Mouse (Mus musculus) myocyte (in vitro differentiated cells): Measurements from ENCODE around the gene Ppp6r3. TPM values are rescaled to one million over a fixed set of nuclear protein-coding genes. Genes with fewer than 3 reads are reported as not detected.
A peak's percentile ranks its signal among the peaks of the same experiment; 100 is the strongest.

Experiments used
- H3K27me3 ChIP-seq: one replicate; pipeline ENCODE4 v1.6.1; 2011; ENCODE audit not compliant: control insufficient read depth, insufficient read depth, insufficient read length
- H3K36me3 ChIP-seq: one replicate; pipeline ENCODE4 v1.6.1; 2011; ENCODE audit not compliant: control insufficient read depth, insufficient read depth
- H3K4me2 ChIP-seq: one replicate; pipeline ENCODE4 v1.6.1; 2011; ENCODE audit warnings: low read depth, control low read depth
- H3K4me3 ChIP-seq: one replicate; pipeline ENCODE4 v1.5.1; 2011; ENCODE audit warnings: mild to moderate bottlenecking, control low read depth, moderate library complexity
- H3K79me2 ChIP-seq: one replicate; pipeline ENCODE4 v1.6.1; 2011; ENCODE audit not compliant: control insufficient read depth, insufficient read depth
- H3ac ChIP-seq: one replicate; pipeline ENCODE4 v1.6.1; 2011; ENCODE audit not compliant: control insufficient read depth, insufficient read length
- CEBPB ChIP-seq: IDR thresholded peaks from 2 replicates; pipeline ENCODE4 v1.6.1; 2011; ENCODE audit warnings: mild to moderate bottlenecking, moderate library complexity; ENCODE audit not compliant: poor library complexity, insufficient read depth, severe bottlenecking
- E2F4 ChIP-seq: IDR thresholded peaks from one replicate; pipeline ENCODE4 v1.6.1; 2011; ENCODE audit warnings: mild to moderate bottlenecking, control low read depth, moderate library complexity; ENCODE audit not compliant: insufficient read depth
- MAX ChIP-seq: IDR thresholded peaks from one replicate; pipeline ENCODE4 v1.6.1; 2011; ENCODE audit warnings: low read depth, mild to moderate bottlenecking, control low read depth
- MYOD1 ChIP-seq, 3 experiments: IDR thresholded peaks; one replicate each; pipeline ENCODE4 v1.6.1; 2011; ENCODE audit warnings: control low read depth in 2 of 3, low read depth in 2 of 3, mild to moderate bottlenecking in 2 of 3, moderate library complexity in 1 of 3; ENCODE audit not compliant: insufficient read length in 2 of 3, control insufficient read depth in 1 of 3
- MYOG ChIP-seq, 3 experiments: IDR thresholded peaks; one replicate each; pipeline ENCODE4 v1.6.1; 2011; ENCODE audit warnings: control low read depth in 2 of 3, low read depth in 2 of 3, mild to moderate bottlenecking in 2 of 3; ENCODE audit not compliant: insufficient read length in 2 of 3, control insufficient read depth in 1 of 3, insufficient read depth in 1 of 3
- POLR2A ChIP-seq: IDR thresholded peaks from one replicate; pipeline ENCODE4 v1.6.1; 2011; ENCODE audit warnings: low read depth, mild to moderate bottlenecking, control low read depth, moderate library complexity; ENCODE audit not compliant: insufficient read length
- POLR2AphosphoS2 ChIP-seq: IDR thresholded peaks from one replicate; pipeline ENCODE4 v1.6.1; 2011; ENCODE audit warnings: low read depth, control low read depth; ENCODE audit not compliant: insufficient read length
- REST ChIP-seq: IDR thresholded peaks from one replicate; pipeline ENCODE4 v1.6.1; 2011; ENCODE audit warnings: mild to moderate bottlenecking, control low read depth, moderate library complexity; ENCODE audit not compliant: insufficient read depth, insufficient read length
- SRF ChIP-seq: IDR thresholded peaks from one replicate; pipeline ENCODE4 v1.6.1; 2011; ENCODE audit warnings: low read depth; ENCODE audit not compliant: control insufficient read depth, insufficient read length
- TCF12 ChIP-seq: IDR thresholded peaks from one replicate; pipeline ENCODE4 v1.6.1; 2011; ENCODE audit warnings: mild to moderate bottlenecking, control low read depth; ENCODE audit not compliant: poor library complexity, insufficient read depth, severe bottlenecking
- TCF3 ChIP-seq: IDR thresholded peaks from one replicate; pipeline ENCODE4 v1.6.1; 2011; ENCODE audit warnings: low read depth, control low read depth; ENCODE audit not compliant: insufficient read length
- USF1 ChIP-seq: IDR thresholded peaks from one replicate; pipeline ENCODE4 v1.6.1; 2011; ENCODE audit warnings: low read depth, mild to moderate bottlenecking, control low read depth, moderate library complexity
- polyA plus RNA-seq: library from polyadenylated mRNA; unstranded; fragments of >200 nt; fragmentation: generic; extraction: Trizol; gene quantifications from one replicate; pipeline ENCODE4 v1.2.1, GENCODE M21; 2012; ENCODE audit warnings: missing spikeins

Gene Ppp6r3
- polyA plus RNA-seq, 1 experiment: 20.2 TPM

GRCm38 (mm10) chr19:3459986-3460385 lies 115.6 kb downstream of the Ppp6r3 start:
- H3K4me2 ChIP-seq: no peak overlapping the region
- no peak overlapping the region for H3K4me3 ChIP-seq
- H3ac ChIP-seq: no peak overlapping the region
- no peaks in the 10 kb centered on the region for H3K27me3 ChIP-seq
- H3K36me3 ChIP-seq: peaks cover 39% of the 10 kb centered on the region
- TF ChIP-seq CEBPB: no peak
- no peak for TF ChIP-seq E2F4
- no peak for TF ChIP-seq USF1
- TF ChIP-seq REST: no peak
- TF ChIP-seq TCF12: no peak
- TF ChIP-seq MYOD1 (IDR thresholded peaks at IDR 0.05; ENCODE audit: control insufficient read depth in 1 of 3, insufficient read length in 2 of 3, low read depth in 2 of 3): no peak
- TF ChIP-seq POLR2AphosphoS2: no peak
- no peak for TF ChIP-seq POLR2A
- no peak for TF ChIP-seq TCF3
- TF ChIP-seq SRF: no peak
- TF ChIP-seq MAX: no peak
- no peak for TF ChIP-seq MYOG (IDR thresholded peaks at IDR 0.05; ENCODE audit: control insufficient read depth in 1 of 3, insufficient read depth in 1 of 3, insufficient read length in 2 of 3, low read depth in 2 of 3)
- no peaks in the 10 kb centered on the region for H3K79me2 ChIP-seq

- H3K36me3 ChIP-seq: peaks cover 24% of the 10 kb centered on the region
- no peaks in the 10 kb centered on the region for H3K79me2 ChIP-seq
- H3ac ChIP-seq: no peak overlapping the region
- no peaks in the 10 kb centered on the region for H3K27me3 ChIP-seq
- H3K4me2 ChIP-seq: no peak overlapping the region
- TF ChIP-seq CEBPB (no peak), MAX (no peak), USF1 (no peak), SRF (no peak), TCF12 (no peak)
- no peak overlapping the region for H3K4me3 ChIP-seq
Measured at GRCm38 (mm10) chr19:3458331-3459099, 117.0 kb downstream of the Ppp6r3 start.

- peaks cover 19% of the 10 kb centered on the region for H3K36me3 ChIP-seq
- H3K27me3 ChIP-seq: no peaks in the 10 kb centered on the region
- TF ChIP-seq TCF12: no peak
- TF ChIP-seq TCF3: no peak
- TF ChIP-seq POLR2A: no peak
- TF ChIP-seq MYOD1 (IDR thresholded peaks at IDR 0.05; ENCODE audit: control insufficient read depth in 1 of 3, insufficient read length in 2 of 3, low read depth in 2 of 3): no peak
- TF ChIP-seq USF1: no peak
- no peak for TF ChIP-seq E2F4
- no peak for TF ChIP-seq POLR2AphosphoS2
- no peak for TF ChIP-seq MYOG (IDR thresholded peaks at IDR 0.05; ENCODE audit: control insufficient read depth in 1 of 3, insufficient read depth in 1 of 3, insufficient read length in 2 of 3, low read depth in 2 of 3)
- TF ChIP-seq REST: no peak
- no peak for TF ChIP-seq SRF
- TF ChIP-seq CEBPB: no peak
- no peak for TF ChIP-seq MAX
- H3K79me2 ChIP-seq: no peaks in the 10 kb centered on the region
- no peak overlapping the region for H3K4me3 ChIP-seq
- H3K4me2 ChIP-seq: no peak overlapping the region
- H3ac ChIP-seq: no peak overlapping the region
Measured at GRCm38 (mm10) chr19:3457700-3458099, 117.8 kb downstream of the Ppp6r3 start.

- H3ac ChIP-seq: no peak overlapping the region
- no peak overlapping the region for H3K4me2 ChIP-seq
- H3K27me3 ChIP-seq: no peaks in the 10 kb centered on the region
- peaks cover 9% of the 10 kb centered on the region for H3K36me3 ChIP-seq
- TF ChIP-seq TCF12 (peak; percentile 48), TCF3 (peak; percentile 80), REST (no peak), POLR2A (no peak), MYOD1 (IDR thresholded peaks at IDR 0.05; ENCODE audit: control insufficient read depth in 1 of 3, insufficient read length in 2 of 3, low read depth in 2 of 3) (peak in 2 of 3 experiments; percentile 90 to 92), USF1 (no peak), MYOG (IDR thresholded peaks at IDR 0.05; ENCODE audit: control insufficient read depth in 1 of 3, insufficient read depth in 1 of 3, insufficient read length in 2 of 3, low read depth in 2 of 3) (peak; percentile 15 to 91 (median 85)), SRF (no peak), MAX (no peak), CEBPB (no peak), E2F4 (no peak), POLR2AphosphoS2 (no peak)
- no peaks in the 10 kb centered on the region for H3K79me2 ChIP-seq
- H3K4me3 ChIP-seq: no peak overlapping the region
Measured at GRCm38 (mm10) chr19:3451649-3452048, 123.9 kb downstream of the Ppp6r3 start.

- Histone ChIP-seq H3ac (no peak overlapping the region), H3K79me2 (no peaks in the 10 kb centered on the region), H3K36me3 (peaks cover 9% of the 10 kb centered on the region), H3K4me3 (no peak overlapping the region), H3K4me2 (no peak overlapping the region), H3K27me3 (no peaks in the 10 kb centered on the region)
- TF ChIP-seq E2F4: no peak
- TF ChIP-seq CEBPB: no peak
- no peak for TF ChIP-seq SRF
- TF ChIP-seq TCF12: no peak
- TF ChIP-seq POLR2AphosphoS2: no peak
- TF ChIP-seq MYOD1 (IDR thresholded peaks at IDR 0.05; ENCODE audit: control insufficient read depth in 1 of 3, insufficient read length in 2 of 3, low read depth in 2 of 3): no peak
- TF ChIP-seq TCF3: no peak
- no peak for TF ChIP-seq MYOG (IDR thresholded peaks at IDR 0.05; ENCODE audit: control insufficient read depth in 1 of 3, insufficient read depth in 1 of 3, insufficient read length in 2 of 3, low read depth in 2 of 3)
- no peak for TF ChIP-seq USF1
- TF ChIP-seq MAX: no peak
- no peak for TF ChIP-seq REST
- no peak for TF ChIP-seq POLR2A
Measured at GRCm38 (mm10) chr19:3451170-3451569, 124.4 kb downstream of the Ppp6r3 start.
